In genomic region chr2:173794531-173795510, GRCm38 (mm10) we compare ENCODE assay signal across 12 mouse cellular contexts. TPM values are rescaled to one million over a fixed set of nuclear protein-coding genes. Genes with fewer than 3 reads are reported as not detected.
A peak's percentile ranks its signal among the peaks of the same experiment; 100 is the strongest.
DNase-seq lines count a peak whose midpoint lies in the region; ATAC-seq and TF ChIP-seq lines count a peak whose summit lies in the region.
"Had no signal": no experiment of that assay in that cellular context is flagged by ENCODE, and none has a peak within 500 bp of the region (broad histone marks: within the 10 kb centered on the region; RNA-seq: fewer than 3 reads in every experiment).

No protein-coding gene starts in this region.

- no peak for TF ChIP-seq EP300 in heart, adult 2 months (IDR thresholded peaks at IDR 0.05; ENCODE audit: insufficient read depth, low read depth, low read length)
- no peak for TF ChIP-seq EP300 in stomach, postnatal 0 days (optimal IDR thresholded peaks at IDR 0.05)

- H3K4me3 ChIP-seq in heart, adult 2 months = no peak overlapping the region
- no peak overlapping the region for H3K4me3 ChIP-seq in heart, embryonic 12.5 days
- no peak overlapping the region for H3K4me3 ChIP-seq in stomach, embryonic 15.5 days (replicated peaks)
- H3K4me3 ChIP-seq in stomach, postnatal 0 days (ENCODE audit: low read depth, low read length) = no peak overlapping the region
- H3K4me3 ChIP-seq: layer of hippocampus, adult 2 months; midbrain, embryonic 12.5 days had no signal

- no peak for TF ChIP-seq CTCF in heart, adult 2 months (IDR thresholded peaks at IDR 0.05)
- no peak for TF ChIP-seq CTCF in stomach, postnatal 0 days (IDR thresholded peaks at IDR 0.05; ENCODE audit: low read depth)

- H3K36me3 ChIP-seq in heart, adult 2 months (ENCODE audit: control insufficient read depth, insufficient read depth, low read length) = no peaks in the 10 kb centered on the region
- H3K36me3 ChIP-seq in heart, embryonic 12.5 days = no peaks in the 10 kb centered on the region
- no peaks in the 10 kb centered on the region for H3K36me3 ChIP-seq in stomach, embryonic 15.5 days
- H3K36me3 ChIP-seq in stomach, postnatal 0 days (ENCODE audit: control insufficient read depth, insufficient read depth, low read length) = no peaks in the 10 kb centered on the region
- H3K36me3 ChIP-seq: midbrain, embryonic 12.5 days had no signal

- H3K9ac ChIP-seq in heart, adult 2 months (ENCODE audit: low read depth, low read length) = no peak overlapping the region
- no peak overlapping the region for H3K9ac ChIP-seq in heart, embryonic 12.5 days
- no peak overlapping the region for H3K9ac ChIP-seq in stomach, embryonic 15.5 days
- H3K9ac ChIP-seq in stomach, postnatal 0 days (ENCODE audit: low read length) = no peak overlapping the region
- H3K9ac ChIP-seq: midbrain, embryonic 12.5 days had no signal

- H3K27me3 ChIP-seq in heart, adult 2 months (ENCODE audit: control insufficient read depth, insufficient read depth, low read length) = no peaks in the 10 kb centered on the region
- H3K27me3 ChIP-seq in heart, embryonic 12.5 days (replicated peaks) = no peaks in the 10 kb centered on the region; the same call in 1 of the 2 replicates
- H3K27me3 ChIP-seq in stomach, embryonic 15.5 days (replicated peaks) = no peaks in the 10 kb centered on the region
- H3K27me3 ChIP-seq in stomach, postnatal 0 days (ENCODE audit: control insufficient read depth, insufficient read depth, low read length) = no peaks in the 10 kb centered on the region
- H3K27me3 ChIP-seq: midbrain, embryonic 12.5 days had no signal

- no peak overlapping the region for H3K4me2 ChIP-seq in heart, embryonic 12.5 days
- H3K4me2 ChIP-seq in stomach, embryonic 15.5 days = no peak overlapping the region
- no peak overlapping the region for H3K4me2 ChIP-seq in stomach, postnatal 0 days (replicated peaks; ENCODE audit: low read depth)
- H3K4me2 ChIP-seq: midbrain, embryonic 12.5 days had no signal

- peaks cover 11% of the 10 kb centered on the region for H3K4me1 ChIP-seq in heart, adult 2 months (ENCODE audit: control insufficient read depth, insufficient read depth, low read length)
- peaks cover 32% of the 10 kb centered on the region for H3K4me1 ChIP-seq in heart, embryonic 12.5 days (replicated peaks)
- peaks cover 22% of the 10 kb centered on the region for H3K4me1 ChIP-seq in stomach, embryonic 15.5 days
- peaks cover 3% of the 10 kb centered on the region; the same call in 1 of the 2 replicates for H3K4me1 ChIP-seq in stomach, postnatal 0 days (replicated peaks; ENCODE audit: control insufficient read depth, insufficient read depth)

- WGBS in heart, adult 2 months = 54% methylated on average over 21 of the region's 21 CpGs
- 67% methylated on average over 21 of the region's 21 CpGs for WGBS in heart, embryonic 12.5 days
- 67% methylated on average over 21 of the region's 21 CpGs for WGBS in stomach, embryonic 15.5 days
- 66% methylated on average over 21 of the region's 21 CpGs for WGBS in stomach, postnatal 0 days

- ATAC-seq in heart, embryonic 12.5 days (ENCODE audit: insufficient number of reproducible peaks, low FRiP score) = no peak
- ATAC-seq in stomach, embryonic 15.5 days (ENCODE audit: insufficient read depth, low FRiP score, low read depth) = no peak
- ATAC-seq in stomach, postnatal 0 days (ENCODE audit: low FRiP score, low TSS enrichment) = no peak
- ATAC-seq in megakaryocyte progenitor cell, adult 5-6 weeks (replicated peaks; ENCODE audit: poor library complexity) = no peak; the same call in 1 of the 2 replicates

- H3K79me2 ChIP-seq in heart, adult 2 months (replicated peaks; ENCODE audit: control insufficient read depth, insufficient read depth, low read length) = no peaks in the 10 kb centered on the region

- no peak for DNase-seq in heart, adult 2 months
- DNase-seq in stomach, postnatal 0 days (ENCODE audit: low spot score) = no peak
- DNase-seq in kidney, postnatal 36 days = peak; percentile 40 to 78
- DNase-seq in adrenal gland, adult 2 months = no peak
- no peak for DNase-seq in left cerebral cortex, adult 9 months (ENCODE audit: low spot score in 2 of 2)
- DNase-seq: cerebellum, postnatal 14 days; right cerebral cortex, postnatal 25 days had no signal

- intact Hi-C loops in heart, adult 2 months (cut with DNase I) = no loop called here

- TF ChIP-seq POLR2A in heart, adult 2 months (IDR thresholded peaks at IDR 0.05; ENCODE audit: insufficient read depth, low read depth, low read length) = no peak

- no peaks in the 10 kb centered on the region for H3K9me3 ChIP-seq in heart, embryonic 12.5 days (replicated peaks)
- no peaks in the 10 kb centered on the region for H3K9me3 ChIP-seq in stomach, embryonic 15.5 days
- H3K9me3 ChIP-seq in stomach, postnatal 0 days (ENCODE audit: control insufficient read depth, low read length) = no peaks in the 10 kb centered on the region
- H3K9me3 ChIP-seq: midbrain, embryonic 12.5 days had no signal

- H3K27ac ChIP-seq in heart, adult 2 months = peak overlapping the region; percentile 3; the same call in 1 of the 2 replicates
- no peak overlapping the region; the same call in 1 of the 2 replicates for H3K27ac ChIP-seq in heart, embryonic 12.5 days (ENCODE audit: poor library complexity, severe bottlenecking)
- H3K27ac ChIP-seq in stomach, embryonic 15.5 days = peak overlapping the region; percentile 48; the same call in 1 of the 2 replicates
- no peak overlapping the region for H3K27ac ChIP-seq in stomach, postnatal 0 days (replicated peaks)
- H3K27ac ChIP-seq: layer of hippocampus, adult 2 months; midbrain, embryonic 12.5 days had no signal

RNA-seq across cellular contexts. Expression of gene Vapb, which starts 57.5 kb away (rescaled TPM):
- total RNA-seq in heart, adult 2 months (2021) = 100 to 1,000 TPM; 113 to 128 TPM
- polyA plus RNA-seq in heart, adult 2 months (2012; rRNA removed) = 13.3 and 22.7 TPM in 2 replicates
- 10.0 and 10.1 TPM in 2 replicates for polyA plus RNA-seq in heart, embryonic 12.5 days (2016; fragmentation: Nextera tagmentation; extraction: Ambion mirVana)
- polyA plus RNA-seq in stomach, embryonic 15.5 days (2015; fragmentation: Nextera tagmentation; extraction: Ambion mirVana) = 14.3 and 15.4 TPM in 2 replicates
- polyA plus RNA-seq in stomach, postnatal 0 days (2015; fragmentation: Nextera tagmentation; extraction: Ambion mirVana) = 11.1 and 13.1 TPM in 2 replicates
- total RNA-seq in megakaryocyte progenitor cell, adult 5-6 weeks (2015) = 8.1 and 9.1 TPM in 2 replicates
- 62.1 and 62.5 TPM in 2 replicates for total RNA-seq in megakaryocyte progenitor cell, adult 5-6 weeks (2017)
- 100 to 1,000 TPM; 173 to 209 TPM for total RNA-seq in adrenal gland, adult 2 months (2021)
- 13.1 and 17.3 TPM in 2 replicates for polyA plus RNA-seq in adrenal gland, adult 2 months (2012; rRNA removed)

Comparison
In these comparisons a context has a peak if more than half of its experiments do, and no peak if none do; other contexts are left out.
1. H3K27ac ChIP-seq: peak in heart, adult 2 months (single experiment) and stomach, embryonic 15.5 days (single experiment); none in heart, embryonic 12.5 days (single experiment) and stomach, postnatal 0 days (single experiment).
2. DNase-seq: peak in kidney, postnatal 36 days (2 of 2); none in heart, adult 2 months (0 of 2), stomach, postnatal 0 days (single experiment), adrenal gland, adult 2 months (single experiment) and left cerebral cortex, adult 9 months (0 of 2).